Mouse (Mus musculus): ENCODE data around the gene Hoxd1. TPM values are rescaled to one million over a fixed set of nuclear protein-coding genes. Genes with fewer than 3 reads are reported as not detected.

Hoxd1 gene
- 0.10 TPM in 1 of 2 replicates, not detected in the other for polyA plus RNA-seq (2015; fragmentation: Nextera tagmentation; extraction: Ambion mirVana)

DNA sequence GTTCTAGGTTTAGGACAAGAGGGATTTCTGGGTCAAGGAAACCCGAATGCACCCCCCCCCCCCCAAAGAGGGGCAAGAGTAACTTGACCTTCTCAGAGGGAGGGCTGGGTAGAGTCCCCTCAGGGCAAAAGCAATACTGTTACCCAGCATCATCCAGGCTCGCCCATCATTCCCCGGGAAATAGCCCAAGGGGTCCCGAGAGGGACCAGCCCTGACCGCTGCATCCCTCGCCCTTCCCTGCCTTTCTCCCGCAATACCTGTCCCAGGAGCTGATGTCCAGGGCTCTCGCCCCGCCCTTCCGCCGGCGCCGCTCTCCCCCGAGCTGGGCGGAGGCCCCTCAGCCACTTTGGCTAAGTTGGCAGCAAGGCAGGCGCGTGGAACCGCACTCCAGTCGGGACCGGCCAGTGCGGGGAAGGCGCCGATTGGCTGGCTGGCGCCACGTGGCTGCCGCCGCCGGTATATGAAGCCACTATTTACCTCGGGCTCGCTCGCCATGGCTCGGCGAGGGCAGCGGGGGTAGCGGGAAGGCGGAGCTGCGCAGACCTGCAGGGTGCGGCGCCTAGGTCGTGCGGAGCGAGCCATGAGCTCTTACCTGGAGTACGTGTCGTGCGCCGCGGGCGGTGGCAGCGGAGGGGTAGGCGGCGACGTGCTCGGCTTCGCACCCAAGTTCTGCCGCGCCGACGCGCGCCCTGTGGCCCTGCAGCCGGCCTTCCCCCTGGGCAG is at the start of gene Hoxd1:
Gene Hoxd1 (plus strand): TSS at position 459 of the 723 bp plus-strand sequence.

DNA sequence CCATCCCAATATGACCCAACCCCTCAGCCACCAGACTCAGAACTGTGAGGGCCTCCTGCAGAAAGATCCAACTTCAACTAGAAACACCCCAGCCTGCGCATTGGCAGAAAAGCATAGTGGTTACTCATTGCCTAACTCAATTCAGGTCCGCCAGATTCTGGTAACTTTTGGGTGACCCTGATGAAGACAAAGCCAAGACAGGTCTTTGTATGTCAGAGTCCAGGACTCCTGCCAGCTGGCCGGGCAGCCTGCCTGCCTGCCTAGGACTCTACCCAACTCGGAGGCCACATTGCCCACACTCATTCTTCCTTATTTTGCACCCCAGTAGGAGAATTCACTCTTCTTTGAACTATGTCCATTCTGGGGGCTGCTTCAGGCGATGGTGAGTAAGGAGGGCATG is 36.2 kb upstream of the Hoxd1 start, which contains the start of gene Gm28230:
Gene Gm28230 (plus strand): TSS at position 178 of the 400 bp plus-strand sequence.

Small RNAs within 50 kb of the gene (microRNA-seq; reads per million reads assigned to microRNA genes)
- gene Mir10b (ENCODE audit: borderline replicate concordance, insufficient number of aligned reads) = 41,054 reads per million, percentile 98 among the genes with 10 or more reads in this experiment

Other genes starting within 250 kb of the Hoxd1 start
- 12.8 and 18.2 TPM in 2 replicates for gene Lnpk, start 183.5 kb upstream of the Hoxd1 start, polyA plus RNA-seq (2015; fragmentation: Nextera tagmentation; extraction: Ambion mirVana)
- gene Evx2, start 103.4 kb upstream of the Hoxd1 start, polyA plus RNA-seq (2015; fragmentation: Nextera tagmentation; extraction: Ambion mirVana) = not detected in 2 replicates
- gene Hoxd13, start 94.7 kb upstream of the Hoxd1 start, polyA plus RNA-seq (2015; fragmentation: Nextera tagmentation; extraction: Ambion mirVana) = not detected in 2 replicates
- 0.11 TPM in 1 of 2 replicates, not detected in the other for gene Hoxd12, start 88.0 kb upstream of the Hoxd1 start, polyA plus RNA-seq (2015; fragmentation: Nextera tagmentation; extraction: Ambion mirVana)
- 0.22 and 2.2 TPM in 2 replicates for gene Hoxd11, start 83.4 kb upstream of the Hoxd1 start, polyA plus RNA-seq (2015; fragmentation: Nextera tagmentation; extraction: Ambion mirVana)
- gene Hoxd10, start 71.1 kb upstream of the Hoxd1 start, polyA plus RNA-seq (2015; fragmentation: Nextera tagmentation; extraction: Ambion mirVana) = 0.30 and 1.4 TPM in 2 replicates
- 4.5 and 6.1 TPM in 2 replicates for gene Hoxd9, start 65.3 kb upstream of the Hoxd1 start, polyA plus RNA-seq (2015; fragmentation: Nextera tagmentation; extraction: Ambion mirVana)
- gene Hoxd8, start 58.4 kb upstream of the Hoxd1 start, polyA plus RNA-seq (2015; fragmentation: Nextera tagmentation; extraction: Ambion mirVana) = 10.8 and 12.9 TPM in 2 replicates
- 0.35 and 0.59 TPM in 2 replicates for gene Hoxd3, start 51.1 kb upstream of the Hoxd1 start, polyA plus RNA-seq (2015; fragmentation: Nextera tagmentation; extraction: Ambion mirVana)
- 0.46 and 0.88 TPM in 2 replicates for gene Hoxd4, start 51.1 kb upstream of the Hoxd1 start, polyA plus RNA-seq (2015; fragmentation: Nextera tagmentation; extraction: Ambion mirVana)
- gene Gm28230, start 36.3 kb upstream of the Hoxd1 start, polyA plus RNA-seq (2015; fragmentation: Nextera tagmentation; extraction: Ambion mirVana) = 0.23 TPM in 1 of 2 replicates, not detected in the other
- 197 and 230 TPM in 2 replicates for gene Mtx2, start 62.8 kb downstream of the Hoxd1 start, polyA plus RNA-seq (2015; fragmentation: Nextera tagmentation; extraction: Ambion mirVana)